Mouse (Mus musculus): ENCODE measurements at regions not wholly inside any gene's neighbourhood (a gene's known extent, or its start where the extent isn't known, plus 50 kb on each side); places are given as distances from the start of the nearest gene placed in this dataset.
"Not testable (repeated sequence)": the region's sequence is repeated elsewhere in the genome, so short reads cannot be mapped to it uniquely, and the experiment has no call there.

DNA sequence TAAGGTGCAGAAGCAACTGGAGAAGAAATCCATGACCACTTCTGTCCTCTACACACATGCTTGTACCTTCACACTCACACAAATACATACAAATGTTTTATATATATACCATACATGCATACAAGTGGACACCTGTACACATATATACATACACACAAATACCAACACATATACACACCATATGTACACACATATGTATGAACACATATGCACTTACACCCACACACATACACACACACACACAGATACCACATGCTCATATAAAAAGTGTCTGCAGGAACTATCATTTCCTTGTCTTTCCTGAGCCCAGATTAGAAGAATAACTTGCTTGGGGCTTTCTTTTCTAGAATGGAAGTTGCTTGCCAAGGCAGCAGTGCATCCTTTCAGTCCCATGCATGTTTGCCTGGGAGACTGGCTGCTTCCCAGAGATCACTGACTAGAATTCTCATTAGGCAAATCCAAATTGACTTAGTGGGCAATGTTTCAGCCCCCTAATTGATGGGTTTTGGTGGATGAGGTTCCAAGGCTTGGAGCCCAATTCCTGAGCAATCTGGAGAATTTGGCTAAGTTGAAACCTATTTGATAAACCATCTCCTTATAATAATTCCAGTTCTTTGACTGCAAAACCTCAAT is 169.2 kb upstream of the Hddc2 start:
- DNase-seq (ENCODE audit: low spot score in 2 of 2): peak in 1 of 2 experiments; percentile 5
- intact Hi-C loops (cut with DNase I): no loop called here

DNA sequence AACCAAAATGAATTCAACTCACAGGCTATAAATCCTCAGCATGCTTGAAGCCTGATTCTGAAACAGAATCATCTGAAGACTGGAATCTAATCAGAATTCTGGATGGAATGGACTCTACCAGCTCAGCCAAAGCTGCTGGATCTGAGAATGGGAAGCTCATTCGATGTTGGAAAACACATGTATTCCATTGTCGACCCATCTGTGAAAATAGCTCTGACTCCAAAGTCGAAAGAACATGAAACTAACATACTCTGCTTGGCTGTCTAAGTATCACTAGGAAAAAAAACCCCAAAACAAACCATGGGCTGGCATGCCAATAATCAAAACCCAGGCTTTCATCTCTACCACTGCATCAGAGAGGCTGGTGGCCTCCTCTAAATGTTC is 168.7 kb upstream of the Hddc2 start:
- intact Hi-C loops (cut with DNase I): no loop called here
- no peak for DNase-seq (ENCODE audit: low spot score in 2 of 2)

DNA sequence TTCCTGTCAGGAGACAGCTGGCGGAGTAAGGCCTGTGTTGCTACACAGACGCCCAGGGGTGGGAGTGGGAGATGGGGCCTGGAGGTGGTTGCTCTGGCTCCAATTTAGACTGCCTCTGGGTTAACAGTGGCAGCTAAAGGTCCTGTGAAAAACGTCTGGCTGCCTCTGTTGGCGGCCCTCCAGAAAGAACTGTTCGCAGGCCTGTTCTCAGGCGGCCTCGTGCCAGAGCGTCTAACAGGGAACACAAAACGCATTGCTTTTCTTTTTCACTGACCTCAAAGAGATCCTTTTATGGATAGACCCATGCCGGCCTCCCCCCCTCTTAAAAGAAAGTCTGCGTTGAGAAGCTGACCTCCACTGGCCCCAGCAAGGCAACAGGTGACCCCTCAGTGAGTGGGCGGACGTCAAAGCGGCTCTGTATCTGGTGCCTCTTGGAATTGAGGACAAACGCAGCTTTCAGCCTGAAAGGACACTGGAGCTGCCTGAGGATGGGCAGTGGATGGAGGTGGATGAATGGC is 140.0 kb upstream of the Hddc2 start:
- intact Hi-C loops (cut with DNase I): no loop called here

DNA sequence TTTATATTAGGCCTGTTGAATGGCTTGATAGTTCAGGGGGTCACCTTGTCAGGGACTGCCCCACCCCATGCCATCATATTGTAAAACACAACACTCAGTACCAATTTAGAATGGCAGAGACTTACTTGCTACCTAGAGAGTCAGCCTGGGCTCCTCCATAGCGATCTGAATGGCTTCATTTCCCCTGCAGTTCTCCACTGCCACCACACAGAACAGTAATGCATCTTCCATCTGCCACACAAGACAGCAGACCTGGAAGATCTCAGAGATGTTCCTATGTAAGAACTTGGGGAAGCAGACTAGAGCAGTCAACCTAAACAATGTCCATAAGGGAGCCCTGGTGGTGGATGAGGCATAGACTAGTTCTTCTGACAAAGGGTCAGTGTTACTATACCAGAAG is 123.6 kb upstream of the Hddc2 start:
- intact Hi-C loops (cut with DNase I): no loop called here
- no peak for DNase-seq (ENCODE audit: low spot score in 2 of 2)

More for the DNA sequence above, 140.0 kb upstream of the Hddc2 start:
- peak; percentile 47 to 61 for DNase-seq (ENCODE audit: low spot score in 2 of 2)

DNA sequence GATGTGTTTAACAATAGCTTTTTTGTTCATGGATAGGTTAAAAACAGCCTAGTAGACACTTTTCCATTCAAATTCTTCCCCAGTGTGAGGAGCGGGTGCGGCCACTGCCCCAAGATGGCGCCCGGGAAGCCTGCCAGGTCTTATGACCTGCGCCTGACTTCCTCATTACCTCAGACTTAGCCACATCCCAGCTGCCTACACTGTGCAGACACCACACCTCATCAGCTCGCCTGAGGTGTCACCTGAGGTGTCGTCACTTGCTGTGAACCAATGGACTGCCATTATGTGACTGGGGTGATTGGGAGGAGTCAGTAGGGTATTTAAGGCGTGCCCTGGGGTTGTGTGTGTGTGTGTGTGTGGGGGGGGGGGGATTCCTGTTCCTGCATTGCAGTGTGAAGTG is 101.0 kb upstream of the Hddc2 start:
- intact Hi-C loops (cut with DNase I); DNase-seq (ENCODE audit: low spot score in 2 of 2): not testable (repeated sequence)

DNA sequence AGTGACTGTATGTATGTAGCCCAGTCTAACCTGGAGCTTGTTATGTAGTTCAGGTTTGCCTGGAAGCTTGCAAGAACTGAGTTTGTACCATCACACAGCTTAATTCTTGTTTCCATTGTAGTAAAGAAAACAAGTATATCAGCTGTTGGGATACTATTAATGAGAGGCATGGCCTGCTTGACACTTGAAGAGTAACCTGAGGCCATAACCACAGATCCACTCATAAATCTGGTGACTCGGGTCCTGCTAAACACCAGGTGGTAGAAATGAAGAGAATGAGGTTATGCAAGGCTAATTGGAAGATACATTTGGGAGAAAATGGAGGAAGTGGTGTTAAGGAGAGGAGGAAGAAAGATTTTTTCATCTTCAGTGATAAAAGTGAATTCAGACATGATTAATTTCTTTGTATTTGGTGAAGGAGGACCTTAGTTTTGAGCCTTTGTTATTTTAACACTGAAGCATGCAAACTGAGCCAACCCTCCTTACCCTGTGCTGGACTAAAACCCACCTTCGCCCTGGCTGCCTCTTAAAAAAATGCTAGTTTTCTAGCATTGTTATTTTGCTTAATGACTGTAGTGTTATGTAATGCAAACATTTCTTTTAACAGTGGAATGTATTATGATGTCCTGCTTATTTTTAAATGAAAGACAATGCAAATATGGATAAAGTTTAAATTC is 100.3 kb upstream of the Hddc2 start:
- no peak for DNase-seq (ENCODE audit: low spot score in 2 of 2)
- intact Hi-C loops (cut with DNase I): no loop called here

DNA sequence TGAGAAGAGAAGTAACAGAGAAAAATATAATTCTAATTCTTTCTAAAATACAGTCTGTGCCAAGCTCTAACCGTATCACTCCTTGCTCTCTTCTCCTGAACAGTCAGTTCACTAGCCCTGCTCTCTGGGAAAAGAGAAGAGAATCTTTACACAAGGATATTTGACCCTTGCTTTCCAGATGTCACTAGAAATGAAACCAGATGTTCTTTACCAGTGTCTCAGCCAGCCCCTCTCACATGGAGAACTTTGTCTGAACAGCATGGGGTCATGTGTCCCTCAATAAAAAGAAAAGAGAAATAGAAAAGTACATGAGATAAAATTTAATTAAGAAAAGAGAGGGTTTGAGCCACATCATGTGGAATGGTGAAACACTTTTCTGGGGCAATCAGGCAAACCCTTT is 91.3 kb upstream of the Hddc2 start:
- intact Hi-C loops (cut with DNase I): no loop called here
- DNase-seq (ENCODE audit: low spot score in 2 of 2): no peak

DNA sequence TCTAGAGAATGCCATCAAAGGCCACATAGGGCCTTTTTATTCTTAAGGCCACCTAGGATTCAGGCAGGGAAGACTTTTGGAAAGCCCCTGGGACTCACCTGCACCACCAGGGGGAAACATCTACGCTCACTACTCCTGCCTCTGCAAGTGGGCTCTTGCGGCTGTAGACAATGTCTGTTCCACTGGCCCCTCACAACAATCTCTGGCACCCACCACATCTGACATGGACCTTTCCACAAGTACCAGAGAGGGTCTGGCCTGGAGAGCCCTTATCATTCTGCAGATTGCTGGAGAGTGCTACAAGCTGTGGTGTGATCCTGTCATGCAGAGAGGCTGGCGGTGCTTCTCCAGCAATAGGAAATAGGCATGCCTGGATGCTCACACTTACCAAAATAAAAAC is 84.1 kb upstream of the Hddc2 start:
- DNase-seq (ENCODE audit: low spot score in 2 of 2): no peak
- intact Hi-C loops (cut with DNase I): no loop called here

DNA sequence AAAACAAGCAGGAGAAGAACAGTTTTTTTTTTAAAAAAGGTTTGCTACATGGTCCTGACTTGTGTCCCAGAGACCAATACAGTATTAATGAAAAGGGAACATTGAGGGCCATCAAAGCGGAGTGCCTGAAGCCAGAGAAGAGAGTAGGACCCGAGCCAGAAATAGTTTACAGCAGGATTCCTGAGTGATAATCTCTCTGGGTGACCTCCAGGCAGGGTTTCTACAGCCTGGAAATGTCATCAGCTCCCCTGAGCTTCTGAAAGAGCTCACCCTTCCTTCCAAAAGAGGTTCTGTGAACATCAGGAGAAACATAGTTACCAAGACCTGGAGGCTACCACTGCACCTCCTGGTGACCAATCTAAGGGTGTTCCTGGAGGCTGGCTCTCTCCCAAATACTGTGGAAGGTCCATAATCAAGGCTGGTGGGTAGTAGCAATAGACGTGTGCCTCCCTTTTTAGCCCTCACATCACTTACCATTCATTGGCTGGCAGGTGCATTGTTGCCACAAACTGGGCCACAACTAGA is 70.7 kb upstream of the Hddc2 start:
- intact Hi-C loops (cut with DNase I): no loop called here
- no peak for DNase-seq (ENCODE audit: low spot score in 2 of 2)

DNA sequence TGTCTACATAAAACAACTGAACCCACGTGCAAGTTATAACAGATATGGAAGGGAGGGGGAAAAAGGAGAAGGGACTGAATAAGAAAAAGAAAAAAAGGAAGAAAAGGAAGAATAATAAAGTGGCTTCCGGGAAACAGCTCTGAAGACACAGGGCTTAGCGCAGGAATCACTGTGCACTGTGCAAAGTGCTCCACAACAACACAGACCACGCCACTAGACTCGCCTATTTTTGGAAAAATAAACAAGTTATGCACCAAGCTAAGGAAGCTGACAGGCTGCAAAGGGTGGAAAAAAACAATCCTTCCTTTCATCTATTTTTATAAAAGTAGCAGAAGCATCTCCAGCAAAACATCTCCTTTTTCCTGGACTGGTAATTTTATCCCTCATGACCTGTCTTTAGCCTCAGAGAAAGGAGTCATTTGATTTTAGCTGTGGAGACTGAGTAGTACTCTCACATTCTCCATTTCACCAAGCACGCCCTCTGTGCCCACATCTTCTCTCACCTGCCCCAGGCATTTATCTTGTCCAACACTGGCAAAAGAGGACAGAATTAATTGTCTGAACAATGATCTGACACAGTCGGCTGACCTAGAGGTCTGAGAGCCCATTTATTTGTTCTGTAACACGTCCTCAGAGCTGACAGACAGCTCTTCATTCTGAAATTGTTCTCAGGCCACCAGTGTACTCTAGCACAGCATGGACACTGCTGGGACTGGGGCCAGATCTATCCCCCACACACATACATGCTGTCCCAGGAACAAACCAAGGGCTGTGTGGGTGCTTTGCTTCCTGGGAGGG is 60.4 kb upstream of the Hddc2 start:
- intact Hi-C loops (cut with DNase I): no loop called here
- DNase-seq (ENCODE audit: low spot score in 2 of 2): peak in 1 of 2 experiments; percentile 17

DNA sequence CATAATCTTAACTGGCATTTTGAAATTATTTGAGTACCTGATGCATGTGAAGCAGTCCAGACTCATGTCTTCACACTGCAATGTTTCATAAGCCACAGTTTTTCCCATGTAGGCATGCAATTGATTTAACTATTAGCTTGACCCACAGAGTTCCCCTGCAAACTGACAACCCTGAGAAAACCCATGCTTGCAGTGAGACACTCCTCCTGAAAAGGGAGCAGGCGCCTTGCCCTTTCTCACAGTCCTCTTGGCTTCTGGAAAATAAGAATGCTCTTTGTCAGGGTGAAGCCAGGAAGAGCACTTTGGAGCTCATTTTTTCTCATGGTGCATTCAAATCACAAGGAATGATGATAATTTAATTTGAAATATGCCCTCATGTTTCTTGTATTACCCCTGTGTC is 56.2 kb upstream of the Hddc2 start:
- intact Hi-C loops (cut with DNase I): no loop called here
- no peak for DNase-seq (ENCODE audit: low spot score in 2 of 2)

DNA sequence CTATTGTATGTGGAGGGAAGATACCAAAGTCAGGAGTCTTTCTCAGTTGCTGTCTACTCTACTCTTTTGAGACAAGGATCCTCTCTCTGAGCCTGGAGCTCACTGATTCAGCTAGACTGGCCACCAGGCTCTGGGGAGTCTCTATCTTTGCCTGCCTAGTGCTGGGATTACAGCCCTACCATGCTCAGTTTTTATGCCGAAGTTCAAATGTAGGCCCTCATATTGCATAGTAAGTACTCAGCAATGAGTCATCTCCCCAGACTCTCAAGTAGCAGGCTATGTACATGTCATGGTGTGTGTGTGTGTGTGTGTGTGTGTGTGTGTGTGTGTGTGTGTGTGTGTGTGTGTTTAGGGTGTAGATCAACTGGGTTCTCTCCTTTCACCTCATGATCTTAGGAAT is 55.6 kb upstream of the Hddc2 start:
- intact Hi-C loops (cut with DNase I): no loop called here

DNA sequence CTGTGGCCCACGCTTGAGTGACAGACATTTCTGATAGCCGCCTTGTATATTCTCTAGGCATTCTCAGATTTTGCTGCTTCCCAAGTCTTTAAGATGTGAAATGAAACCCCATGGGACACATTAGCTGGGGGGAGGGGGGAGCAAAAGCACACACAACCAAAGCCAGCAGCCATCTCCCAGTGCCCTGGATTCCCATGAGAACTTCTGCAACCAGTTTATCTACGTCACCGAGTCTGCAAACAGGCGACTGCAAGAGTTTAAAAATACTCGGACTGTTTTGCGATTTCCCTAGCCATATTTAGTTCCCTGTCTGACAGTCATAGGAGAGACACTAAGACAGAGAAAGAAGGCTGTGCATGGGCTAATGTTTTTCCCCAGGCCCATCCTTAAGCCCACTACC is 52.3 kb upstream of the Hddc2 start:
- intact Hi-C loops (cut with DNase I): no loop called here
- DNase-seq (ENCODE audit: low spot score in 2 of 2): peak; percentile 17 to 62

More for the DNA sequence above, 55.6 kb upstream of the Hddc2 start:
- DNase-seq (ENCODE audit: low spot score in 2 of 2): no peak
